Mouse (Mus musculus) 3134 (cell line): Measurements from ENCODE around the gene Nudt17.
"Not testable (repeated sequence)": the region's sequence is repeated elsewhere in the genome, so short reads cannot be mapped to it uniquely, and the experiment has no call there.

Experiments
- DNase-seq: peaks from one replicate; pipeline ENCODE4 v3.0.0-alpha.2; 2011; ENCODE audit warnings: low spot score; ENCODE audit not compliant: insufficient read length; ENCODE audit errors: extremely low read depth

Nudt17 gene

GRCm38 (mm10) chr3:96674442-96674841 is 33.9 kb downstream of the Nudt17 start:
- DNase-seq, result no peak

- DNase-seq, result no peak
Observed at GRCm38 (mm10) chr3:96673514-96673913, 34.8 kb downstream of the Nudt17 start.

GRCm38 (mm10) chr3:96671519-96671918 is 36.8 kb downstream of the Nudt17 start:
- no peak for DNase-seq

- DNase-seq, result peak; percentile 82
Observed at GRCm38 (mm10) chr3:96669727-96670468, 38.5 kb downstream of the Nudt17 start, which contains the start of gene Ankrd35. TSS of gene Ankrd35 (plus strand) at chr3:96670131.

- no peak for DNase-seq
Observed at GRCm38 (mm10) chr3:96668424-96669067, 39.8 kb downstream of the Nudt17 start.

GRCm38 (mm10) chr3:96667316-96667715 is 41.0 kb downstream of the Nudt17 start:
- peak; percentile 38 for DNase-seq

GRCm38 (mm10) chr3:96666916-96667315 is 41.4 kb downstream of the Nudt17 start:
- no peak for DNase-seq

GRCm38 (mm10) chr3:96665732-96666363 is 42.5 kb downstream of the Nudt17 start:
- DNase-seq, result not testable (repeated sequence)

GRCm38 (mm10) chr3:96663432-96664239 is 44.7 kb downstream of the Nudt17 start:
- peak; percentile 87 for DNase-seq

- DNase-seq, result peak; percentile 29
Observed at GRCm38 (mm10) chr3:96662731-96663316, 45.5 kb downstream of the Nudt17 start.

- no peak for DNase-seq
Observed at GRCm38 (mm10) chr3:96660901-96661300, 47.5 kb downstream of the Nudt17 start.
